Mouse (Mus musculus) liver, embryonic 11.5 days (tissue): ENCODE results near the gene Tcte1. TPM values are rescaled to one million over a fixed set of nuclear protein-coding genes. Genes with fewer than 3 reads are reported as not detected.
A peak's percentile ranks its signal among the peaks of the same experiment; 100 is the strongest.

Experiments
- ATAC-seq: fragments of 200-750 bp; cut with Nextera tagmentation; replicated peaks from 2 replicates; pipeline ENCODE4 v1.8.0; 2017; ENCODE audit warnings: moderate number of reproducible peaks, mild to moderate bottlenecking, moderate TSS enrichment, moderate library complexity; ENCODE audit not compliant: low FRiP score
- DNase-seq: peaks from one replicate; pipeline ENCODE4 v3.0.0-alpha.2; 2017; ENCODE audit warnings: low spot score
- H3K27ac ChIP-seq: fragments of 300-500 bp; sonication (generic); 2 replicates; pipeline ENCODE4 v1.5.1; 2014; ENCODE audit warnings: mild to moderate bottlenecking, low read depth, low read length, control low read depth
- H3K27me3 ChIP-seq: fragments of 300-500 bp; sonication (generic); replicated peaks from 2 replicates; pipeline ENCODE4 v1.6.1; 2014; ENCODE audit warnings: low read length, mixed read lengths; ENCODE audit not compliant: control insufficient read depth, insufficient read depth
- H3K36me3 ChIP-seq: fragments of 300-500 bp; sonication (generic); 2 replicates; pipeline ENCODE4 v1.6.1; 2014; ENCODE audit warnings: mild to moderate bottlenecking, low read length, moderate library complexity, mixed read lengths; ENCODE audit not compliant: control insufficient read depth, insufficient read depth
- H3K4me1 ChIP-seq: fragments of 300-500 bp; sonication (generic); replicated peaks from 2 replicates; pipeline ENCODE4 v1.6.1; 2014; ENCODE audit warnings: low read length, mixed read lengths; ENCODE audit not compliant: control insufficient read depth, insufficient read depth
- H3K4me2 ChIP-seq: fragments of 300-500 bp; sonication (generic); 2 replicates; pipeline ENCODE4 v1.6.1; 2014; ENCODE audit warnings: mild to moderate bottlenecking, control low read depth, moderate library complexity
- H3K4me3 ChIP-seq: fragments of 300-500 bp; sonication (generic); 2 replicates; pipeline ENCODE4 v1.5.1; 2014; ENCODE audit warnings: low read depth, low read length, control low read depth
- H3K9ac ChIP-seq: fragments of 300-500 bp; sonication (generic); 2 replicates; pipeline ENCODE4 v1.6.1; 2014; ENCODE audit warnings: low read depth, low read length, control low read depth
- H3K9me3 ChIP-seq: fragments of 300-500 bp; sonication (generic); 2 replicates; pipeline ENCODE4 v1.6.1; 2016; ENCODE audit warnings: low read length, inconsistent platforms, mixed read lengths; ENCODE audit not compliant: control insufficient read depth
- WGBS: fragments of 180-500 bp; shearing (Covaris S2); extraction: QIAGEN DNeasy Blood & Tissue Kit; methylation state at CpG from one replicate; pipeline ENCODE4 v1.1.7; 2014; 5-methylcytosine and 5-hydroxymethylcytosine counted together
- polyA plus RNA-seq: library from polyadenylated mRNA; unstranded; fragments of >200 nt; fragmentation: Nextera tagmentation; extraction: Ambion mirVana; gene quantifications from 2 replicates; pipeline ENCODE4 v1.2.1, GENCODE M21; 2014

Tcte1 gene
- polyA plus RNA-seq, 1 experiment from 2014 or later: 0.23 TPM

- no peaks in the 10 kb centered on the region for H3K36me3 ChIP-seq
- H3K4me1 ChIP-seq: no peaks in the 10 kb centered on the region
- H3K9me3 ChIP-seq: no peaks in the 10 kb centered on the region
- H3K4me3 ChIP-seq: no peak overlapping the region
- no peak overlapping the region for H3K27ac ChIP-seq
- no peak overlapping the region for H3K4me2 ChIP-seq
- no peak for DNase-seq
- no peak for ATAC-seq
- no peak overlapping the region for H3K9ac ChIP-seq
- peaks cover 82% of the 10 kb centered on the region for H3K27me3 ChIP-seq
- WGBS: 15% methylated on average over 5 of the region's 5 CpGs
Observed at GRCm38 (mm10) chr17:45536264-45536663, 13.0 kb downstream of the Tcte1 start.

DNA sequence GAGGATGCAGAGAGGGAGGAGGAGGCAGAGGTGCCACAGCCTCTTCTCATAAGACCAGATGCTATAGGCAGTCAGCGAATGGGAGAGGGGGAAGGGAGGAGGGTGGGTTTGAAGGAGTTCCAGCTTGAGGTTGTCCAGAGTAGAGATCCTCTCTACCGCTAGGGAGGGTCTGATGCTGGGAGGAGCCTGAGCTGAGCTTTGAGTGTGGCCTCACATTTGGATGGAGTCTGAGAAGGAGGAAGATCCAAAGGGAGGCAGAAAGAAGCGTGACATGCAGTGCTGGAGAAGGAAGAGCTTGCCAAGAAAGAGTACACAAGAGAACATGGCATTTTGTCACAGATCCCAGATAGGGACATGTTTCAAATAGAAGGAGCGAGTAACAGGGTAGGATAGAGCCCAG lies 15.2 kb downstream of the Tcte1 start:
- Histone ChIP-seq H3K4me2 (no peak overlapping the region), H3K4me3 (no peak overlapping the region), H3K36me3 (no peaks in the 10 kb centered on the region), H3K27me3 (peaks cover 91% of the 10 kb centered on the region), H3K9me3 (no peaks in the 10 kb centered on the region), H3K9ac (no peak overlapping the region), H3K4me1 (no peaks in the 10 kb centered on the region), H3K27ac (no peak overlapping the region)
- DNase-seq: no peak
- WGBS: 49% methylated on average over 4 of the region's 4 CpGs
- ATAC-seq: no peak

DNA sequence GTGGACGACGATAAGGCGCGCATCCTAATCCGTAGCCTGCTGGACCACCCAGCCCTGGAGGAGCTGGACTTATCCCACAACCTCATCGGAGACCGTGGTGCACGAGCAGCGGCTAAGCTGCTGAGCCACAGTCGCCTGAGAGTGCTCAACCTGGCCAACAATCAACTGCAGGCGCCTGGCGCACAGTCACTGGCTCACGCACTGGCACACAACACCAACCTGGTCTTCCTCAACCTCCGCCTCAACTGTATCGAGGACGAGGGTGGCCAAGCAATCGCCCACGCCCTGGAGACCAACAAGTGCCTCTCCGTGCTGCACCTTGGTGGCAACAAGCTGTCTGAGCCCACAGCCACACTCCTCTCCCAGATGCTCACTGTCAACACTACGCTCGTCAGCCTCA lies 16.4 kb downstream of the Tcte1 start:
- no peak overlapping the region for H3K27ac ChIP-seq
- H3K9me3 ChIP-seq: no peaks in the 10 kb centered on the region
- no peak overlapping the region for H3K4me3 ChIP-seq
- H3K27me3 ChIP-seq: peaks cover 94% of the 10 kb centered on the region
- DNase-seq: no peak
- WGBS: 67% methylated on average over 21 of the region's 21 CpGs
- H3K4me1 ChIP-seq: peaks cover 3% of the 10 kb centered on the region
- H3K4me2 ChIP-seq: no peak overlapping the region
- H3K36me3 ChIP-seq: no peaks in the 10 kb centered on the region
- no peak overlapping the region for H3K9ac ChIP-seq
- no peak for ATAC-seq

- peaks cover 96% of the 10 kb centered on the region for H3K27me3 ChIP-seq
- ATAC-seq (no peak), DNase-seq (no peak)
- H3K27ac ChIP-seq: no peak overlapping the region
- H3K4me1 ChIP-seq: peaks cover 9% of the 10 kb centered on the region
- no peaks in the 10 kb centered on the region for H3K9me3 ChIP-seq
- H3K36me3 ChIP-seq: no peaks in the 10 kb centered on the region
- WGBS: 24% methylated on average over 6 of the region's 6 CpGs
- H3K9ac ChIP-seq: no peak overlapping the region
- H3K4me2 ChIP-seq: no peak overlapping the region
- no peak overlapping the region for H3K4me3 ChIP-seq
Observed at GRCm38 (mm10) chr17:45542129-45542528, 18.9 kb downstream of the Tcte1 start.

DNA sequence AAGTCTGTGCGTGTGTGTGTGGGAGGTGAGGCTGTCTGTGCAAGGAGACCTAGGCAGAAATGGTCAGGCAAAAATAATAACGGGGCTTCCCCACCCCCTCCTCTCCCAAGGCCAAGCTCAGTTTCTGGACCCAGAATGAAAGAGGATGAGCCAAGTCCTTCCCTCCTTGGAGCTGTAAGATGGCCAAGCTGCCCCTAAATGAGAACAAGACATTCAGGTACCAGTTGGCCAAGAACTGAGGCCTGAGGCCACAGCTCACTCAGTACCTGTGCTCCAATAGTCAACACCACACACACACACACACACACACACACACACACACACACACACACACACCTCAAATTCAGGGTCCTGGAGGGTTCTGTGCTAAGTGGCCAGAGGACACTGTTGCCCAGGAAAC lies 19.5 kb downstream of the Tcte1 start:
- Histone ChIP-seq H3K4me1 (peaks cover 9% of the 10 kb centered on the region), H3K9ac (no peak overlapping the region), H3K4me3 (no peak overlapping the region), H3K27me3 (peaks cover 99% of the 10 kb centered on the region), H3K4me2 (no peak overlapping the region), H3K27ac (no peak overlapping the region), H3K36me3 (no peaks in the 10 kb centered on the region), H3K9me3 (no peaks in the 10 kb centered on the region)
- 61% methylated on average over 2 of the region's 2 CpGs for WGBS
- DNase-seq: no peak
- no peak for ATAC-seq

GRCm38 (mm10) chr17:45543115-45543514 lies 19.9 kb downstream of the Tcte1 start:
- ATAC-seq: no peak
- Histone ChIP-seq H3K36me3 (no peaks in the 10 kb centered on the region), H3K27ac (no peak overlapping the region), H3K4me2 (no peak overlapping the region), H3K9me3 (no peaks in the 10 kb centered on the region), H3K4me3 (no peak overlapping the region), H3K27me3 (peaks cover 99% of the 10 kb centered on the region), H3K9ac (no peak overlapping the region), H3K4me1 (peaks cover 10% of the 10 kb centered on the region)
- WGBS: 7% methylated on average over 1 of the region's 1 CpGs
- no peak for DNase-seq

- Histone ChIP-seq H3K36me3 (no peaks in the 10 kb centered on the region), H3K27me3 (peaks cover 99% of the 10 kb centered on the region), H3K4me3 (peak overlapping the region; percentile 5; the same call in 1 of the 2 replicates), H3K4me1 (peaks cover 16% of the 10 kb centered on the region), H3K4me2 (no peak overlapping the region; the same call in 1 of the 2 replicates), H3K9me3 (no peaks in the 10 kb centered on the region), H3K9ac (no peak overlapping the region), H3K27ac (no peak overlapping the region)
- DNase-seq (no peak), ATAC-seq (no peak)
- 7% methylated on average over 24 of the region's 24 CpGs for WGBS
Observed at GRCm38 (mm10) chr17:45544001-45544872, 21.0 kb downstream of the Tcte1 start.

DNA sequence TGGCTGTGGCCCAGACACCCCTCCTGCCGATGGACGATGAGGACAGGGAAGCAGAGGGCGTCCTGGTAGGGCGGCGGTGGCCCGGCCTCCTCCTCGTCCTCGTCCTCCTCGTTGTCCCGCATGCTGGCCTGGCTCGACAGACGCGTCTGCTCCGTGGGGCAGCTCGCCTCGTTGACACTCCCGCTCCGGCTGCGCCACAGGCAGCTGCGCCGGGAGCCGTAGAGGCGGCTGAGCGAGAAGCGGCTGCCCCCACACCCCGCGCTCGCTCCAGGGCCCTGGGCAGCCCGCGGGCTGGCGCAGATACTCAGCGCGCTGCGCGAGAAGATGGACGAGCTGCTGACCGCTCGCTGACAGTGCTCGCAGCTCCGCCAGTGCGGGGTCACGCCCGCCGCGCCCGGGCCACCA lies 21.6 kb downstream of the Tcte1 start:
- H3K27me3 ChIP-seq: peaks cover 99% of the 10 kb centered on the region

More for the DNA sequence above, 21.6 kb downstream of the Tcte1 start:
- peak overlapping the region; percentile 31; the same call in 1 of the 2 replicates for H3K4me3 ChIP-seq
- WGBS: 3% methylated on average over 41 of the region's 46 CpGs
- H3K9ac ChIP-seq: no peak overlapping the region
- H3K27ac ChIP-seq: no peak overlapping the region
- DNase-seq (no peak), ATAC-seq (no peak)
- peaks cover 17% of the 10 kb centered on the region for H3K4me1 ChIP-seq
- no peaks in the 10 kb centered on the region for H3K36me3 ChIP-seq
- peak overlapping the region; percentile 54 for H3K4me2 ChIP-seq
- H3K9me3 ChIP-seq: no peaks in the 10 kb centered on the region
